8 mouse cellular contexts compared by ENCODE assay signal in genomic region chr8:92855171-92855894, GRCm38 (mm10). TPM values are rescaled to one million over a fixed set of nuclear protein-coding genes. Genes with fewer than 3 reads are reported as not detected.
A peak's percentile ranks its signal among the peaks of the same experiment; 100 is the strongest.
DNase-seq lines count a peak whose midpoint lies in the region; ATAC-seq lines count a peak whose summit lies in the region.

Gene Lpcat2, plus strand, starts transcription at chr8:92855339.

- 3% methylated on average over 27 of the region's 50 CpGs for WGBS in embryonic facial prominence, embryonic 14.5 days
- under 1% methylated on average over 50 of the region's 50 CpGs for WGBS in heart, embryonic 11.5 days (ENCODE audit: insufficient replicate concordance)
- WGBS in kidney, embryonic 14.5 days: 1% methylated on average over 50 of the region's 50 CpGs
- WGBS in limb, embryonic 15.5 days: under 1% methylated on average over 50 of the region's 50 CpGs
- 1% methylated on average over 50 of the region's 50 CpGs for WGBS in midbrain, embryonic 14.5 days

- H3K27ac ChIP-seq in embryonic facial prominence, embryonic 14.5 days (replicated peaks; ENCODE audit: low read depth, low read length): peak within 1 kb of the TSS; percentile 24; the same call in 1 of the 2 replicates
- H3K27ac ChIP-seq in heart, embryonic 11.5 days (ENCODE audit: low read depth, low read length): no peak within 1 kb of the TSS
- H3K27ac ChIP-seq in kidney, embryonic 14.5 days (ENCODE audit: low read depth, low read length): no peak within 1 kb of the TSS
- H3K27ac ChIP-seq in limb, embryonic 15.5 days: peak within 1 kb of the TSS; percentile 57; the same call in 1 of the 2 replicates
- no peak within 1 kb of the TSS for H3K27ac ChIP-seq in midbrain, embryonic 14.5 days (replicated peaks; ENCODE audit: low read depth, low read length)

- no peaks in the 10 kb centered on the region for H3K27me3 ChIP-seq in embryonic facial prominence, embryonic 14.5 days (replicated peaks; ENCODE audit: control insufficient read depth, insufficient read depth, low read length)
- peaks cover 7% of the 10 kb centered on the region; the same call in 1 of the 2 replicates for H3K27me3 ChIP-seq in heart, embryonic 11.5 days (ENCODE audit: control insufficient read depth, insufficient read depth, low read length)
- no peaks in the 10 kb centered on the region for H3K27me3 ChIP-seq in kidney, embryonic 14.5 days (ENCODE audit: control insufficient read depth, insufficient read depth, low read length)
- no peaks in the 10 kb centered on the region for H3K27me3 ChIP-seq in limb, embryonic 15.5 days
- no peaks in the 10 kb centered on the region for H3K27me3 ChIP-seq in midbrain, embryonic 14.5 days (ENCODE audit: control insufficient read depth, insufficient read depth, low read length)

- peak within 1 kb of the TSS; percentile 69 for H3K4me3 ChIP-seq in embryonic facial prominence, embryonic 14.5 days (ENCODE audit: low read depth, low read length)
- H3K4me3 ChIP-seq in heart, embryonic 11.5 days (ENCODE audit: low read depth, low read length): peak within 1 kb of the TSS; percentile 61
- peak within 1 kb of the TSS; percentile 63 for H3K4me3 ChIP-seq in kidney, embryonic 14.5 days (ENCODE audit: low read length)
- H3K4me3 ChIP-seq in limb, embryonic 15.5 days: peak within 1 kb of the TSS; percentile 65
- H3K4me3 ChIP-seq in midbrain, embryonic 14.5 days (replicated peaks; ENCODE audit: low read depth, low read length): peak within 1 kb of the TSS; percentile 57

- peak within 1 kb of the TSS; percentile 88 for H3K4me2 ChIP-seq in embryonic facial prominence, embryonic 14.5 days (ENCODE audit: low read depth, low read length)
- H3K4me2 ChIP-seq in heart, embryonic 11.5 days: peak within 1 kb of the TSS; percentile 87
- peak within 1 kb of the TSS; percentile 88 for H3K4me2 ChIP-seq in kidney, embryonic 14.5 days (replicated peaks; ENCODE audit: low read depth, low read length)
- H3K4me2 ChIP-seq in limb, embryonic 15.5 days: peak within 1 kb of the TSS; percentile 87
- H3K4me2 ChIP-seq in midbrain, embryonic 14.5 days (ENCODE audit: low read length): peak within 1 kb of the TSS; percentile 74

- H3K4me1 ChIP-seq in embryonic facial prominence, embryonic 14.5 days (ENCODE audit: control insufficient read depth, insufficient read depth, low read length): peaks cover 9% of the 10 kb centered on the region; the same call in 1 of the 2 replicates
- H3K4me1 ChIP-seq in heart, embryonic 11.5 days (ENCODE audit: control insufficient read depth, insufficient read depth, low read length): no peaks in the 10 kb centered on the region
- H3K4me1 ChIP-seq in kidney, embryonic 14.5 days (ENCODE audit: control insufficient read depth, insufficient read depth, low read length): peaks cover 16% of the 10 kb centered on the region
- H3K4me1 ChIP-seq in limb, embryonic 15.5 days: peaks cover 21% of the 10 kb centered on the region
- H3K4me1 ChIP-seq in midbrain, embryonic 14.5 days (ENCODE audit: control insufficient read depth, insufficient read depth, low read length): 0 out of 2 replicates have a peak, but pooled peaks cover under 1% of the 10 kb centered on the region

- peaks cover 28% of the 10 kb centered on the region for H3K36me3 ChIP-seq in embryonic facial prominence, embryonic 14.5 days (ENCODE audit: control insufficient read depth, insufficient read depth, low read length)
- H3K36me3 ChIP-seq in heart, embryonic 11.5 days (ENCODE audit: control insufficient read depth, insufficient read depth, low read length): no peaks in the 10 kb centered on the region
- H3K36me3 ChIP-seq in kidney, embryonic 14.5 days (ENCODE audit: control insufficient read depth, insufficient read depth, low read length): peaks cover 12% of the 10 kb centered on the region
- H3K36me3 ChIP-seq in limb, embryonic 15.5 days: peaks cover 14% of the 10 kb centered on the region
- no peaks in the 10 kb centered on the region for H3K36me3 ChIP-seq in midbrain, embryonic 14.5 days (ENCODE audit: control insufficient read depth, insufficient read depth, low read length)

- DNase-seq in brain, adult 2 months (ENCODE audit: low read depth, low spot score): peak; percentile 76
- peak; percentile 88 for DNase-seq in embryonic facial prominence, embryonic 14.5 days (ENCODE audit: low spot score)
- DNase-seq in midbrain, embryonic 14.5 days: peak; percentile 88
- peak; percentile 54 to 68 for DNase-seq in spleen, adult 18-20 months

- no peaks in the 10 kb centered on the region for H3K9me3 ChIP-seq in embryonic facial prominence, embryonic 14.5 days (ENCODE audit: control insufficient read depth, low read length)
- H3K9me3 ChIP-seq in heart, embryonic 11.5 days (replicated peaks; ENCODE audit: control insufficient read depth, low read length): no peaks in the 10 kb centered on the region; the same call in 1 of the 2 replicates
- H3K9me3 ChIP-seq in kidney, embryonic 14.5 days (ENCODE audit: control insufficient read depth, low read length): no peaks in the 10 kb centered on the region
- H3K9me3 ChIP-seq in limb, embryonic 15.5 days: no peaks in the 10 kb centered on the region
- H3K9me3 ChIP-seq in midbrain, embryonic 14.5 days (ENCODE audit: control insufficient read depth, low read length): no peaks in the 10 kb centered on the region

- ATAC-seq in embryonic facial prominence, embryonic 14.5 days (ENCODE audit: low read depth): peak; percentile 60
- 0 out of 2 replicates have a peak, but pooled peaks have one; percentile 22 for ATAC-seq in heart, embryonic 11.5 days (replicated peaks; ENCODE audit: insufficient number of reproducible peaks, low FRiP score, low TSS enrichment)
- ATAC-seq in kidney, embryonic 14.5 days (ENCODE audit: low FRiP score, low TSS enrichment): peak; percentile 71
- ATAC-seq in limb, embryonic 15.5 days (ENCODE audit: insufficient number of reproducible peaks, low FRiP score, low TSS enrichment, low read depth): 0 out of 2 replicates have a peak, but pooled peaks have one; percentile 37
- peak; percentile 60; the same call in 1 of the 2 replicates for ATAC-seq in midbrain, embryonic 14.5 days (ENCODE audit: low FRiP score, low TSS enrichment)
- ATAC-seq in inflammation-experienced regulatory T-cells, adult 6 months: no peak

- peak within 1 kb of the TSS; percentile 79 for H3K9ac ChIP-seq in embryonic facial prominence, embryonic 14.5 days (ENCODE audit: low read depth, low read length)
- H3K9ac ChIP-seq in heart, embryonic 11.5 days (ENCODE audit: low read depth, low read length): peak within 1 kb of the TSS; percentile 66
- peak within 1 kb of the TSS; percentile 61 for H3K9ac ChIP-seq in kidney, embryonic 14.5 days (ENCODE audit: low read depth, low read length)
- peak within 1 kb of the TSS; percentile 58 for H3K9ac ChIP-seq in limb, embryonic 15.5 days
- H3K9ac ChIP-seq in midbrain, embryonic 14.5 days (replicated peaks; ENCODE audit: low read length): peak within 1 kb of the TSS; percentile 71

RNA-seq across cellular contexts. Expression of gene Lpcat2, which starts in this region (rescaled TPM):
- 10.2 and 14.1 TPM in 2 replicates for polyA plus RNA-seq in embryonic facial prominence, embryonic 14.5 days (2014; fragmentation: Nextera tagmentation; extraction: Ambion mirVana)
- 2.0 and 2.5 TPM in 2 replicates for polyA plus RNA-seq in heart, embryonic 11.5 days (2014; fragmentation: Nextera tagmentation; extraction: Ambion mirVana)
- 4.0 and 7.0 TPM in 2 replicates for polyA plus RNA-seq in kidney, embryonic 14.5 days (2014; fragmentation: Nextera tagmentation; extraction: Ambion mirVana)
- 12.7 and 14.7 TPM in 2 replicates for polyA plus RNA-seq in limb, embryonic 15.5 days (2015; fragmentation: Nextera tagmentation; extraction: Ambion mirVana)
- polyA plus RNA-seq in midbrain, embryonic 14.5 days (2014; fragmentation: Nextera tagmentation; extraction: Ambion mirVana): 6.8 and 7.1 TPM in 2 replicates
- under 1 TPM in 2 of 3 experiments, not detected in 1; 0.21 to 0.26 TPM for polyA plus RNA-seq in inflammation-experienced regulatory T-cells, adult 6 months (2017; shearing (Covaris generic))

Comparison
In these comparisons a context has a peak if more than half of its experiments do, and no peak if none do; other contexts are left out.
1. H3K27ac ChIP-seq: peak in embryonic facial prominence, embryonic 14.5 days (single experiment) and limb, embryonic 15.5 days (single experiment); none in heart, embryonic 11.5 days (single experiment), kidney, embryonic 14.5 days (single experiment) and midbrain, embryonic 14.5 days (single experiment).
2. Peak in every context shown above with its lines, with median percentiles within 50 percentile points of each other: DNase-seq, H3K4me2 ChIP-seq, H3K4me3 ChIP-seq and H3K9ac ChIP-seq.